Mouse (Mus musculus): Measurements from ENCODE around the gene Gata5.

The Gata5 gene

GRCm38 (mm10) chr2:180334551-180334986 is at the start of gene Gata5:
Gene Gata5, minus strand, starts transcription at chr2:180334699.
- DNase-seq, result no peak

DNA sequence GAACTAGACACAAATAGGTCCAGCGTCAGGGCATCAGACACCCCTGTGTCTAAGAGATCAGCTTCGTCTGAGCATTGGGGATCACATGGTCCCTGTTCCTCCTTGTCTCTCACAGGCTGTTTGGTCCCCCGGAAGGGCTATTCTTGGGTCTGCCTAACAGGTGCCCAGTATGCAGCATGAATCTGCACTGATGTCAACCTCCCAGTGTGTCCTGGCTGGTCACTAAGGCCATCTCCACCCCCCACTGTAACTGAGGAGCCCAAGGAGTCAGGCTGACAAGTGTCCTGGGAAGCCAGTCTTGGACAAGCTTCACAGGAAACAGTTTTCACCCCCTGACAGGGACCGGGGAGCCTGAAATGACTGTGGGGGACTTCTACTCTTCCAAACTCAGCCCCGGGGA is 42.2 kb upstream of the Gata5 start:
- no peak for DNase-seq

- DNase-seq, result no peak
These were observed 38.8 kb upstream of the Gata5 start for GRCm38 (mm10) chr2:180373256-180373655.

- no peak for DNase-seq
These were observed 33.9 kb upstream of the Gata5 start for GRCm38 (mm10) chr2:180368359-180368758.

DNA sequence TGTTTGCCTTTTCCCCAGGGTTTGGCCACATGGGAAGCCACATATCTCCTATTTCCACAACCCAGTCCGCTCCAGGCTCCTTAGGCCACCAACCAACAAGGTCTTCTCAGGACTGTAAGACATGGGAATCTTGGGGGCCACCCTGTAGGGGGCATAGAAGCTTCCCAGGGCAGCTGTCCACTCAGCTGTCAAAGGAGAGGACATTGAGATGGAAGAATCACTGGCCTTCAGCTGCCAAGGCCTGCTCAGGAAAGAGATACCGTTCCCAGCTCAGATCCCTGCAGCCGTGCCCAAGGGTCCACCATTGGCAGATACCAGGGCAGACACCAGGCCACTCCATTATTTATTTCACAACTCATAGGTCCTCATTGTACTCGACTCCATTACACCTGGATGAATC is 32.9 kb upstream of the Gata5 start:
- DNase-seq, result no peak

DNA sequence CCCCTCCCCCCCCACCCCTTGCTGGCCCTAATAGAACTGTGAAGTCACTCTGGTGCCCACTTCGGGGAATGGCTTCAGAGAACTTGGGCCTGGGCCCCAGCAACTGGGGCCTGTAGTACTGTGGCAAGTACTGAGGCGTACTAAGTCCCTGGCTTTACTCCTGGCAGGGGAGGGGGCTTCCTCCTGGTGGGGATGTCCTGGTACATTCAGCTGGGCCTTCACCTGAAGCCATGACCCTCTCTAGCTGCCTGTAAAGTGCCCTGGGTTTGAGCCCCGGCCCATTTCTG is 28.9 kb upstream of the Gata5 start:
- DNase-seq, result no peak

DNA sequence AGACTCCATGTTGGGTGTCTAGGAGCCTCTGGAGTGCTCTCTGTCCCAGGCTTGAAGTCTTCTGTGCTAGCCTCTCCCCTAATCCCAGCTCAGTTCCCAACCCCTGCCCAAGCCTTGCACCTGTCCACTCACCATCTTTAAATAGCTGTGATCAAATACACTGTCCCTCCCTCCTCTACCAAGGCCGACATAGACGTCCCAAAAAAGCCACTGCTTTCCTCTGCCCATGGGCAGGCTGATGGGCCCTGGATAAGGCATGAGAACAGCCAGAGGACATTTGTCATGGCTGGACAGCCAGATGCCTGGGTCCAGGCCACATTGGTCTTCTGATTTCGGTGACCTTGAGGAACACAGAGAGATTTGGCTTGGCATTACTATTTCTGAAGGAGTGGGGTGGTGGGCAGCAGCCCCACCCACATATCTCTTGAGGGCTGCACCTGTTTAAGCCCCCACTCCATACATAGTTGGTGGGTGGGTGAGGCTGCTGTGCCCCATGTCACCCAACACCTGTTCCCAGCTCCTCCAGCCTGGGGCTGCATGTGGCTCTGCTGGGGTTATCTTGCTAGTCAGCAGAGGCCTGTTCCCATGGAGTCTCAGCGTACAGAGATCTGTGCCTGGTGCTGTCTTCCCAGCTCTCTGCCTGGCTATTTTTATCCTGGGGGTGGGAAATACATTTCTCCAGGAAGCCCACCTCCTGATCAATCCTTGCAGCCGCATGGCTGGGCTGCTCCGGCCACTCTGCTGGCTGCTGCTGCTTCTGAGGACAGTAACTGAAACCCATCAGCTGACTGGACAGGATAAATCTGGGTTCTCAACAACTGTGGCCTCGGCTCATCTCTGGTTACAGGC is 28.3 kb upstream of the Gata5 start:
- DNase-seq, result no peak

DNA sequence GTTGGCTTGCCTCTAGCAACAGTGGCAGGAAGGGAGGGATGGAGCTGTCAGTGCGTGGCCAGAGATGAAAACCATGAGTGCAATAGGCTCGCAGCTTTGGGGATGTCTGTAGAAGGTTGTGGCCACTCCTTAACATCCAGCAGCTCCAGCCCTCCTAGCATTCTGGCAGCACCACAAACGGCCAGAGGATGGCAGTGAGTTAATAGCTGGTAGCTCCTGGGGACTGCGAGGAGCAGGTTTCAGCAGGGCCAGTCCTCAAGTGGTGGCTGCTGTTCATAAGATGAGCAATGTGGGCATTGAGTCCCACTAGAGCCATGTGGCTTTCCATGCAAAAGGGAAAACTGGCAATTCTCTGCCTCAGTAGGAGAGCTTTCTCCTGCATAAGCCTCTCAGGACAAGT is 24.6 kb upstream of the Gata5 start:
- DNase-seq, result no peak

DNA sequence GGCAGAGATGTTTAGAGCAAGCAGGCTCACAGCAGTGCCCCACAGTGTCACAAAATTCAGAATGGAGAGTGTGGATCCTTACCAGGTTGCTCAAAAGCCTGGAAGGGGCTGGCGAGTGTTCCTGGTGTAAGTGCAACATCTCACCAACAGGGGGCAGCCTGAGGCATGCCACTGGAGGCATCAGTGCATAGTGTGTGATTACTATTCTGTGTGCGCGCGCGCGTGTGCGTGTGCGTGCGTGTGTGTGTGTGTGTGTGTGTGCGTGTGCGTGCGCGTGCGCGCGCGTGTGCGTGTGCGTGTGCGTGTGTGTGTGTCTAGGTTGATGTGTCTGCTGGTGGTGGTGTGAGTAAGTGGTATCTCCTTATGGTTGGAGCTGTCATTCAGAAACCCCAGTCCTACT is 18.8 kb upstream of the Gata5 start:
- DNase-seq, result peak in 1 of 2 experiments; percentile 14

- DNase-seq, result peak in 1 of 2 experiments; percentile 15
These were observed 16.2 kb upstream of the Gata5 start for GRCm38 (mm10) chr2:180350700-180351099.

GRCm38 (mm10) chr2:180346820-180347497 is 12.5 kb upstream of the Gata5 start:
- peak; percentile 55 to 75 for DNase-seq

GRCm38 (mm10) chr2:180343092-180343491 is 8.6 kb upstream of the Gata5 start:
- DNase-seq, result no peak

GRCm38 (mm10) chr2:180342189-180342588 is 7.7 kb upstream of the Gata5 start:
- DNase-seq, result no peak

DNA sequence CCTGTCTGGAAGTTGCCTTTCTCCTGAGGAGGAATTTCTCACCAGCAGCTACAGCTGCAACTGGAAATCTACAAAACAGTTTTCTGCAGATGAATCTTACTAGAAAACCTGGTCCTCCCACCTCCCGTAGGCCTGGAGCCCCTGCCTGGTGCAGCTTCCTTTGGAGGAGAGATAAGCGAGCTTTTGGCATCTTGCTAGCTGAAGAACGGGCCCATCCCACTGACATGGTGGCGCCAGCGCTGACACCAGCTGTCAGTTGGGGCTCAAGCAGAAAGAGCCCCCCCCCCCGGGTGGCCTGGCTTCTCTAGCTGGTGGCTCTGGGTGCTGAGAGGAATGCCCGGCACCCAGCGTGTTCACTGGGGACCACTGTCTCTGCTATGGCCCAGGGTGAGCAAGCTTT is 6.7 kb upstream of the Gata5 start:
- DNase-seq, result no peak

GRCm38 (mm10) chr2:180339886-180340285 is 5.4 kb upstream of the Gata5 start:
- no peak for DNase-seq

DNA sequence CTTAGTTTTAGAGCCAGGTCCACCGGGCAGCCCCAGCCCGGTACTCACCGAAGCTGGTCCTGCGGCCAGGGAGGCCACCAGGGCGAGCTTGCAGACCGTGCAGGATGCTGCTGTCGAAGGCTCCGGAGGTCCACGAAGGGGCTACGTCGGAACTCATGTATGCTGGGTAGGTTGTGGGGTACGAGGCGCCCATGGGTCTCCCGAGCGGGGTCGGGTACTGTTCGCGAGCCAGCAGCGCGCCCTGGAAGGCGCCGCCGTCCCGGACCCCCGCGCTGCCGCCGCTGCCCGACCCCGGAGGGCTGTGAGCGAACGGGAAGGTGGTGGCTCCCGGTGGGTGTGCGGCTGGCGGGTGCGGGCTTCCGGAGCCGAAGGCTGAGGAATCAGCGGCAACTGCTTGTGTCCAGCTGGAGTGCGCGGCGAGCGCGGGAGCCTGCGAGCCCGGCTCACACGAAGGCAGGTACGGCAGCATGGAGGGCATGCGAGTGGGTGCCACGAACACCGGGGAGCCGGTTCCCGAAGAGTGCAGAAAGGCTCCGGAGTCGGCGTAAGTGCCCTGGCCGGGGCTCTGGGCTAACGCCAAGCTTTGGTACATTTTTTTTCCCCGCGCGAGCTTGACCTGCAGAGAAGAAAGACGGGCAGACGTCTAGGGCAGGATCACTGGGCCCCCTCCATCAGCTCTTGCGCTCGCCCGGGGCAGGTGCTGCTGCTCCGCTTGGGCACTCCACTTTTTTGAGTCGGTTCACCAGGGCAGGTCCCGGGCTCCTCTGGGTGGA is 535 bp downstream of the Gata5 start:
- no peak for DNase-seq

DNA sequence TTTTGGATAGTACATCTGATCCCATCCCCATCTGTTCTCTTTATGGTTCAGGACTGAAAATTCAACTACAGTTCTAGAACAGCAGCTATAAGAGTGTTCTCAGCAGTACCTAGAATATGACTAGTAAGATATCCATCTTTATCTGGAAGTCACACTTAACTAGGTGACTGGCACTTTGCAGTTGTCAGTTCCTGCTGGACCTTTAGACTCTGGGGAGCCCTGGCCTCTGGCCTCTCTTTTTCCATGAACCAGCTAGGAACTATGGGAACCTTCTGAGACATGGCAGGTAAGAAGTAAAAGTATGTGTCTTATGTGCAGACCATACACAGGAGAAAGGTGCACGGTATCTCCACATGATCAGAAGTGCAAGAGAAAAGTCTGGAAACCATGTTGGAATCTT is 5.0 kb downstream of the Gata5 start:
- DNase-seq, result no peak

GRCm38 (mm10) chr2:180322674-180323355 is 11.7 kb downstream of the Gata5 start:
- no peak for DNase-seq

GRCm38 (mm10) chr2:180320216-180320615 is 14.3 kb downstream of the Gata5 start:
- no peak for DNase-seq

GRCm38 (mm10) chr2:180317591-180317990 is 16.9 kb downstream of the Gata5 start:
- DNase-seq, result no peak

DNA sequence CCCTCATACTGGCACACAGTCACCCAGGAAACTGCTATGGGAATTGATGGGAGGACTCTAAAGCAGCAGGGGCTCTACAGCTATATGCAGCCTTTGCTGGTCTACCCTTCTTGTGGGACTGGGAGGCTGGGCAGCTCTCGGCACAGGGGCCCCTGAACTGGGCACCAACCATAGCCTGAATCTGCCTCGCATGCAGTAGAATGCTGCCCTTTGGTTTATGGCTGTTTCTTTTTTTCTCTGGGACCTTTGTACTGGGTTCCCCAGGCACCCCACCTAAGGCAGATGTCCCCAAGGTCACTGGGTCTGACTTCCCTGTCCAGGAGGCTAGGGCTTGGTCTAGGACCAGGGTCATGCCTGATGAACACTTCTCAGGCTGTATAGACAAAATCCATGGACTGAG is 20.2 kb downstream of the Gata5 start:
- DNase-seq, result no peak

GRCm38 (mm10) chr2:180311147-180311546 is 23.4 kb downstream of the Gata5 start:
- DNase-seq, result no peak

DNA sequence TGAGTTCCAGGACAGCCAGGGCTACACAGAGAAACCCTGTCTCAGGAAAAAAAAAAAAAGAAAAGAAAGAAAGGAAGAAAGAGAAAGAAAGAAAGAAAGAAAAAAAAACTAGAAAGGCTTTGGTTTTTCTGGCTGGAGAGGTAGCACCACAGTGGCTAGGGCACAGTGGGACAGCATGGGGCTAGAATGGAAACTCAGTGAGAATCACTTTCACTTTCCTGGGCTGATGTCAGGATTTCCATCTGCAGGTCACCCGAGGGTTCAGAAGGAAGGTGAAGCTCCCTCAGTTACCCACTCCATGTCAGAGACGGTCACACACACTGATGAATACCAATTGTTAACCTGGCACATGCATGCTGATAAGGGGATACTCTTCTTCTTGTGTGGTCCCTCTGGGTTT is 26.8 kb downstream of the Gata5 start:
- DNase-seq, result no peak

Measured in spleen, adult 18-20 months (tissue).